ENCODE assay signal across 22 mouse cellular contexts in the genomic region with DNA sequence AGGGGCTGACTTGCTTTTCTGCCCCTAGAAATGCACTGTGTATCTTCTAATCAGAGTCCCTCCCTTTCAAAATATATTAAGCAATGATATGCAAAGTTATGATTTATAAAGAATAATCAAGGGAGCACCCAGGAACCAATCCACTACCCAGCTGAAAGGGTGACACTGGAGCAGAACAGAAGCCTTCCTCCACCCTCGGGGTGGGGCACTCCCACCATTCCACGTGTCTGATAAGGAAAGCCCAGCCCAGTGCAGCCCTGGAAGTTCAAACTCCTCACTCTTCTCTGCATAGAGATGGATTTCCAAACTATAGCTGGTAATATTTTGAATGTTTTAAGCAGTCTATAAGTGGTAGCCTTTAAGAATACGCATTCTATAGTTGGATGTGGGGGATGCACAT. TPM values are rescaled to one million over a fixed set of nuclear protein-coding genes. Genes with fewer than 3 reads are reported as not detected.
DNase-seq lines count a peak whose midpoint lies in the region; ATAC-seq and TF ChIP-seq lines count a peak whose summit lies in the region.
"Had no signal": no experiment of that assay in that cellular context is flagged by ENCODE, and none has a peak within 500 bp of the region (broad histone marks: within the 10 kb centered on the region; RNA-seq: fewer than 3 reads in every experiment).

No protein-coding gene starts in this region.

- no peak for TF ChIP-seq CTCF in stomach, postnatal 0 days (IDR thresholded peaks at IDR 0.05; ENCODE audit: low read depth)

- TF ChIP-seq EP300 in stomach, postnatal 0 days (optimal IDR thresholded peaks at IDR 0.05), result no peak

- no peak for ATAC-seq in liver, embryonic 11.5 days (replicated peaks; ENCODE audit: low FRiP score)
- ATAC-seq in intestine, embryonic 15.5 days, result peak; percentile 82
- peak; percentile 68; the same call in 1 of the 2 replicates for ATAC-seq in megakaryocyte-erythroid progenitor cell, adult 5-6 weeks (replicated peaks; ENCODE audit: low FRiP score, low TSS enrichment, poor library complexity, severe bottlenecking)
- peak; percentile 87; the same call in 1 of the 2 replicates for ATAC-seq in stomach, postnatal 0 days (ENCODE audit: low FRiP score, low TSS enrichment)
- ATAC-seq: activated CD4-positive, CD25-positive, alpha-beta regulatory T cell, adult 4 months; forebrain, embryonic 14.5 days; Patski had no signal

- peaks cover 9% of the 10 kb centered on the region for H3K4me1 ChIP-seq in liver, embryonic 11.5 days (replicated peaks; ENCODE audit: control insufficient read depth, insufficient read depth, low read length)
- H3K4me1 ChIP-seq in intestine, embryonic 15.5 days (replicated peaks), result no peaks in the 10 kb centered on the region
- H3K4me1 ChIP-seq in stomach, postnatal 0 days (replicated peaks; ENCODE audit: control insufficient read depth, insufficient read depth), result no peaks in the 10 kb centered on the region
- H3K4me1 ChIP-seq: forebrain, embryonic 10.5 days; hindbrain, embryonic 15.5 days had no signal

- peak; percentile 24 for DNase-seq in liver
- no peak for DNase-seq in liver, embryonic 11.5 days (ENCODE audit: low spot score)
- DNase-seq in stomach, postnatal 0 days (ENCODE audit: low spot score), result peak; percentile 63
- no peak for DNase-seq in cerebellum, adult 18-20 months
- no peak for DNase-seq in kidney, postnatal 10 days
- DNase-seq: adrenal gland, postnatal 14 days; cerebellum, adult 11-12 months; cerebellum, adult 9-11 months; gastrocnemius, postnatal 14 days; heart, postnatal 36 days had no signal

- H3K4me3 ChIP-seq in liver, embryonic 11.5 days (ENCODE audit: low read depth, low read length), result no peak overlapping the region
- H3K4me3 ChIP-seq in intestine, embryonic 15.5 days (replicated peaks), result no peak overlapping the region
- H3K4me3 ChIP-seq in stomach, postnatal 0 days (ENCODE audit: low read depth, low read length), result no peak overlapping the region
- H3K4me3 ChIP-seq: embryonic facial prominence, embryonic 10.5 days; forebrain, embryonic 10.5 days; heart, embryonic 13.5 days; hindbrain, embryonic 15.5 days had no signal

- 42% methylated on average over 3 of the region's 3 CpGs for WGBS in liver, embryonic 11.5 days
- 47% methylated on average over 3 of the region's 3 CpGs for WGBS in intestine, embryonic 15.5 days
- WGBS in stomach, postnatal 0 days, result 43% methylated on average over 3 of the region's 3 CpGs

- H3K9ac ChIP-seq in liver, embryonic 11.5 days (ENCODE audit: low read depth, low read length), result no peak overlapping the region
- no peak overlapping the region for H3K9ac ChIP-seq in intestine, embryonic 15.5 days
- no peak overlapping the region for H3K9ac ChIP-seq in stomach, postnatal 0 days (ENCODE audit: low read length)
- H3K9ac ChIP-seq: heart, embryonic 13.5 days; hindbrain, embryonic 15.5 days had no signal

- H3K27ac ChIP-seq in liver, embryonic 11.5 days (ENCODE audit: low read depth, low read length), result no peak overlapping the region
- H3K27ac ChIP-seq in intestine, embryonic 15.5 days, result no peak overlapping the region
- H3K27ac ChIP-seq in stomach, postnatal 0 days (replicated peaks), result no peak overlapping the region
- H3K27ac ChIP-seq: embryonic facial prominence, embryonic 10.5 days; forebrain, embryonic 10.5 days; heart, embryonic 13.5 days; hindbrain, embryonic 15.5 days had no signal

- H3K27me3 ChIP-seq in liver, embryonic 11.5 days (replicated peaks; ENCODE audit: control insufficient read depth, insufficient read depth, low read length), result no peaks in the 10 kb centered on the region
- H3K27me3 ChIP-seq in intestine, embryonic 15.5 days (replicated peaks), result no peaks in the 10 kb centered on the region
- no peaks in the 10 kb centered on the region for H3K27me3 ChIP-seq in stomach, postnatal 0 days (ENCODE audit: control insufficient read depth, insufficient read depth, low read length)
- H3K27me3 ChIP-seq: CH12.LX; heart, embryonic 13.5 days; hindbrain, embryonic 15.5 days had no signal

- H3K9me3 ChIP-seq in liver, embryonic 11.5 days (ENCODE audit: control insufficient read depth, low read length), result no peaks in the 10 kb centered on the region
- no peaks in the 10 kb centered on the region for H3K9me3 ChIP-seq in intestine, embryonic 15.5 days
- no peaks in the 10 kb centered on the region for H3K9me3 ChIP-seq in stomach, postnatal 0 days (ENCODE audit: control insufficient read depth, low read length)
- H3K9me3 ChIP-seq: embryonic facial prominence, embryonic 10.5 days; forebrain, embryonic 10.5 days; heart, embryonic 13.5 days; hindbrain, embryonic 15.5 days had no signal

- no peak overlapping the region for H3K4me2 ChIP-seq in liver, embryonic 11.5 days
- no peak overlapping the region for H3K4me2 ChIP-seq in intestine, embryonic 15.5 days (replicated peaks)
- H3K4me2 ChIP-seq in stomach, postnatal 0 days (replicated peaks; ENCODE audit: low read depth), result no peak overlapping the region
- H3K4me2 ChIP-seq: heart, embryonic 13.5 days; hindbrain, embryonic 15.5 days had no signal

- H3K36me3 ChIP-seq in liver, embryonic 11.5 days (ENCODE audit: control insufficient read depth, insufficient read depth, low read length), result no peaks in the 10 kb centered on the region
- no peaks in the 10 kb centered on the region for H3K36me3 ChIP-seq in intestine, embryonic 15.5 days
- no peaks in the 10 kb centered on the region for H3K36me3 ChIP-seq in stomach, postnatal 0 days (ENCODE audit: control insufficient read depth, insufficient read depth, low read length)
- H3K36me3 ChIP-seq: embryonic facial prominence, embryonic 10.5 days; forebrain, embryonic 10.5 days; heart, embryonic 13.5 days; hindbrain, embryonic 15.5 days had no signal

RNA-seq across cellular contexts. Expression of gene Pla2g4e, which starts 13.5 kb away (rescaled TPM):
- not detected in 2 replicates for polyA plus RNA-seq in liver, embryonic 11.5 days (2014; fragmentation: Nextera tagmentation; extraction: Ambion mirVana)
- 0.06 and 0.09 TPM in 2 replicates for polyA plus RNA-seq in intestine, embryonic 15.5 days (2015; fragmentation: Nextera tagmentation; extraction: Ambion mirVana)
- total RNA-seq in megakaryocyte-erythroid progenitor cell, adult 5-6 weeks (2014; fragmentation: Nextera tagmentation), result not detected in 2 replicates
- total RNA-seq in megakaryocyte-erythroid progenitor cell, adult 5-6 weeks (2017), result not detected in 2 replicates
- 5.8 TPM in 2 replicates for polyA plus RNA-seq in stomach, postnatal 0 days (2015; fragmentation: Nextera tagmentation; extraction: Ambion mirVana)
- total RNA-seq: CH12.LX had no signal
- polyA plus RNA-seq: embryonic facial prominence, embryonic 10.5 days had no signal

RNA-seq across cellular contexts. Expression of gene Pla2g4d, which starts 57.4 kb away (rescaled TPM):
- not detected in 2 replicates for polyA plus RNA-seq in liver, embryonic 11.5 days (2014; fragmentation: Nextera tagmentation; extraction: Ambion mirVana)
- polyA plus RNA-seq in intestine, embryonic 15.5 days (2015; fragmentation: Nextera tagmentation; extraction: Ambion mirVana), result not detected in 2 replicates
- total RNA-seq in megakaryocyte-erythroid progenitor cell, adult 5-6 weeks (2014; fragmentation: Nextera tagmentation), result not detected in 2 replicates
- not detected in 2 replicates for total RNA-seq in megakaryocyte-erythroid progenitor cell, adult 5-6 weeks (2017)
- 9.8 and 10.6 TPM in 2 replicates for polyA plus RNA-seq in stomach, postnatal 0 days (2015; fragmentation: Nextera tagmentation; extraction: Ambion mirVana)
- total RNA-seq: adrenal gland, postnatal 14 days; CH12.LX; gastrocnemius, postnatal 14 days; heart, adult 8-10 months; heart, postnatal 36 days had no signal
- polyA plus RNA-seq: activated CD4-positive, CD25-positive, alpha-beta regulatory T cell, adult 4 months; forebrain, embryonic 14.5 days; heart, embryonic 13.5 days; heart, postnatal 0 days; hindbrain, embryonic 15.5 days; Patski had no signal

Comparison
In these comparisons a context has a peak if more than half of its experiments do, and no peak if none do; other contexts are left out.
1. DNase-seq: peak in liver (single experiment) and stomach, postnatal 0 days (single experiment); none in liver, embryonic 11.5 days (single experiment), cerebellum, adult 18-20 months (0 of 2) and kidney, postnatal 10 days (single experiment).
2. RNA of gene Pla2g4d, which starts 57.4 kb away (polyA plus RNA-seq): 9.8 to 10.6 TPM in stomach, postnatal 0 days; not detected in liver, embryonic 11.5 days and not detected in intestine, embryonic 15.5 days; every median in the first group is over 10 times any median in the second.